Mouse (Mus musculus) forebrain, embryonic 13.5 days (tissue): ENCODE results near the gene Hmgcl. TPM values are rescaled to one million over a fixed set of nuclear protein-coding genes. Genes with fewer than 3 reads are reported as not detected.

Experiments
- ATAC-seq: fragments of 200-750 bp; cut with Nextera tagmentation; 2 replicates; pipeline ENCODE4 v1.8.0; 2017
- H3K27ac ChIP-seq: fragments of 300-500 bp; sonication (generic); 2 replicates; pipeline ENCODE4 v1.5.1; 2015; ENCODE audit warnings: inconsistent platforms, mild to moderate bottlenecking, moderate library complexity
- H3K27me3 ChIP-seq: fragments of 300-500 bp; sonication (generic); 2 replicates; pipeline ENCODE4 v1.6.1; 2015; ENCODE audit warnings: mild to moderate bottlenecking, inconsistent platforms
- H3K36me3 ChIP-seq: fragments of 300-500 bp; sonication (generic); 2 replicates; pipeline ENCODE4 v1.6.1; 2015; ENCODE audit warnings: mild to moderate bottlenecking, inconsistent platforms; ENCODE audit not compliant: poor library complexity, severe bottlenecking
- H3K4me1 ChIP-seq: fragments of 300-500 bp; sonication (generic); 2 replicates; pipeline ENCODE4 v1.6.1; 2015; ENCODE audit warnings: inconsistent platforms
- H3K4me2 ChIP-seq: fragments of 300-500 bp; sonication (generic); 2 replicates; pipeline ENCODE4 v1.6.1; 2015; ENCODE audit warnings: inconsistent platforms, mild to moderate bottlenecking, moderate library complexity
- H3K4me3 ChIP-seq: fragments of 300-500 bp; sonication (generic); 2 replicates; pipeline ENCODE4 v1.5.1; 2015; ENCODE audit warnings: mild to moderate bottlenecking, inconsistent platforms
- H3K9ac ChIP-seq: fragments of 300-500 bp; sonication (generic); 2 replicates; pipeline ENCODE4 v1.6.1; 2015; ENCODE audit warnings: mild to moderate bottlenecking, inconsistent platforms
- H3K9me3 ChIP-seq: fragments of 300-500 bp; sonication (generic); replicated peaks from 2 replicates; pipeline ENCODE4 v1.6.1; 2016; ENCODE audit warnings: inconsistent platforms
- WGBS: fragments of 180-500 bp; shearing (Covaris S2); methylation state at CpG from one replicate; pipeline ENCODE4 v1.1.7; 2015; 5-methylcytosine and 5-hydroxymethylcytosine counted together
- polyA plus RNA-seq: library from polyadenylated mRNA; unstranded; fragments of >200 nt; fragmentation: Nextera tagmentation; extraction: Ambion mirVana; gene quantifications from 2 replicates; pipeline ENCODE4 v1.2.1, GENCODE M21; 2015

The Hmgcl gene
- polyA plus RNA-seq, result 56.2 and 57.1 TPM in 2 replicates

GRCm38 (mm10) chr4:135946278-135946658 lies at the start of gene Hmgcl:
Hmgcl (plus strand) TSS chr4:135946448.
- ATAC-seq, result peak; percentile 96
- no peaks in the 10 kb centered on the region for H3K27me3 ChIP-seq
- peak within 1 kb of the TSS; percentile 79 for H3K4me3 ChIP-seq
- under 1% methylated on average over 23 of the region's 23 CpGs for WGBS
- peak within 1 kb of the TSS; percentile 84 for H3K4me2 ChIP-seq
- peaks cover 12% of the 10 kb centered on the region for H3K36me3 ChIP-seq
- H3K4me1 ChIP-seq, result peaks cover 12% of the 10 kb centered on the region
- peak within 1 kb of the TSS; percentile 64 for H3K27ac ChIP-seq
- H3K9ac ChIP-seq, result peak within 1 kb of the TSS; percentile 80
- H3K9me3 ChIP-seq, result 0 out of 2 replicates have a peak, but pooled peaks cover under 1% of the 10 kb centered on the region

- no peaks in the 10 kb centered on the region for H3K4me1 ChIP-seq
Measured at GRCm38 (mm10) chr4:135898380-135899049, 47.7 kb upstream of the Hmgcl start.

GRCm38 (mm10) chr4:135899050-135899448 lies 47.2 kb upstream of the Hmgcl start:
- Histone ChIP-seq H3K27me3 (no peaks in the 10 kb centered on the region), H3K9me3 (no peaks in the 10 kb centered on the region), H3K4me3 (no peak overlapping the region), H3K27ac (no peak overlapping the region), H3K4me1 (no peaks in the 10 kb centered on the region), H3K9ac (no peak overlapping the region), H3K36me3 (no peaks in the 10 kb centered on the region), H3K4me2 (no peak overlapping the region)
- WGBS, result 91% methylated on average over 7 of the region's 7 CpGs
- ATAC-seq, result no peak

More at GRCm38 (mm10) chr4:135898380-135899049, 47.7 kb upstream of the Hmgcl start:
- no peak overlapping the region for H3K9ac ChIP-seq
- no peaks in the 10 kb centered on the region for H3K27me3 ChIP-seq
- no peaks in the 10 kb centered on the region for H3K36me3 ChIP-seq
- no peak for ATAC-seq
- no peaks in the 10 kb centered on the region for H3K9me3 ChIP-seq
- no peak overlapping the region for H3K4me3 ChIP-seq
- H3K4me2 ChIP-seq, result no peak overlapping the region
- no peak overlapping the region for H3K27ac ChIP-seq
- 80% methylated on average over 9 of the region's 9 CpGs for WGBS

DNA sequence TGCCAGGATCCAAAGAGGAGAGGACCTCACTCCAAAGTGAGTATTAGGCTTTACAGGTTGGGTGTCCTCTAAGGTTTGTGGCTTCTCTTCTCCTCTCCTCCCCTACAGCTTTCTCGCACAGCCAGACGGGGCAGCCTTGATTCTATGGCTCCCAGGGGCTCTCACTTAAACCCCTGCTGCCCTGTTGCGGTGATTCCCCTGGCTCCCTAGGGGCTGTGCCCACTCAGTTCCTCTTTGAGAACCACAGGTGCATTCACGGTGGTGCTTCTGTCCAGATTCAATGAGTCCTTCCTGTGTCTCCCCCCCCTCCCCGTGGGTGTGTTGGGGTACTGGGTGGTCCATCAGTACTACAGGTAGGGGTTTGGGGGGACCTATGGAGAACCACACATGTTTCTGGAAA lies 46.2 kb upstream of the Hmgcl start:
- H3K27me3 ChIP-seq, result no peaks in the 10 kb centered on the region
- no peak overlapping the region for H3K4me3 ChIP-seq
- H3K27ac ChIP-seq, result no peak overlapping the region
- no peak for ATAC-seq
- H3K9me3 ChIP-seq, result no peaks in the 10 kb centered on the region
- no peaks in the 10 kb centered on the region for H3K36me3 ChIP-seq
- no peak overlapping the region for H3K4me2 ChIP-seq
- H3K4me1 ChIP-seq, result no peaks in the 10 kb centered on the region
- no peak overlapping the region for H3K9ac ChIP-seq
- WGBS, result 90% methylated on average over 5 of the region's 5 CpGs

DNA sequence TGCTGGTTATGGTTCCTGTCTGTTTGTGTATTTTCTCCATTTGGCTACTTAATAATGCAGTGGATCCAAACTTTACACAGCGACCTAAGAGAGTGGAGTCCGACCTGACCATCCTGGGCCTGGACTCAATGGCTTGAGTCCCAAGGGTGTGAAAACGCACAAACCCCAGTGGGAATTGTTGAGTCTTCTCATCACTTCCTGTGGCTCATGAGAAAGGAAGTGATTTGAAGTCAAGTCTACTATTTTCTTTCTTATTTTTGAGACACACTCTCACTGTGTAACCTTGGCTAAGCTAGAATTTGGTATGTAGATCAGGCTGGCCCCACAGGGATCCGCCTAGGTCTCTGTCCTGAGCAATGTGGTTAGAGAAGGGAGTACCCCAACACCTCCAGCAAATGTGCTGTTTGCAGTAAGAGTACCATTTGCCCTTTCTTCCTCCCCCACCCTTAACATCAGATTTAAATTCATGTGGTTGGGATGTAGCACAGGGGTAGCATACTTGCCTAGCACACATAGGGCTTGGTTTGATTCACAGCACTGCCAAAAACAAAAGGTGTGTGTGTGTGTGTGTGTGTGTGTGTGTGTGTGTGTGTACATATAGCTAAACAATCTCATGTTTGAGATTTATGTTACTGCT lies 43.5 kb upstream of the Hmgcl start:
- H3K36me3 ChIP-seq, result no peaks in the 10 kb centered on the region
- no peaks in the 10 kb centered on the region for H3K9me3 ChIP-seq
- ATAC-seq, result no peak
- no peaks in the 10 kb centered on the region for H3K27me3 ChIP-seq
- no peak overlapping the region for H3K4me3 ChIP-seq
- no peak overlapping the region for H3K4me2 ChIP-seq
- H3K27ac ChIP-seq, result no peak overlapping the region
- H3K4me1 ChIP-seq, result no peaks in the 10 kb centered on the region
- H3K9ac ChIP-seq, result no peak overlapping the region
- 94% methylated on average over 4 of the region's 4 CpGs for WGBS

- H3K27me3 ChIP-seq, result no peaks in the 10 kb centered on the region
- H3K4me3 ChIP-seq, result no peak overlapping the region
- ATAC-seq, result no peak
- 68% methylated on average over 1 of the region's 1 CpGs for WGBS
- no peak overlapping the region for H3K4me2 ChIP-seq
- no peak overlapping the region for H3K9ac ChIP-seq
- no peaks in the 10 kb centered on the region for H3K9me3 ChIP-seq
- H3K36me3 ChIP-seq, result no peaks in the 10 kb centered on the region
- H3K27ac ChIP-seq, result no peak overlapping the region
- no peaks in the 10 kb centered on the region for H3K4me1 ChIP-seq
Measured at GRCm38 (mm10) chr4:135904810-135905209, 41.4 kb upstream of the Hmgcl start.

- H3K9ac ChIP-seq, result no peak overlapping the region
- no peaks in the 10 kb centered on the region for H3K9me3 ChIP-seq
- H3K4me3 ChIP-seq, result no peak overlapping the region
- WGBS, result 86% methylated on average over 3 of the region's 3 CpGs
- no peak overlapping the region for H3K27ac ChIP-seq
- ATAC-seq, result no peak
- no peaks in the 10 kb centered on the region for H3K36me3 ChIP-seq
- no peak overlapping the region for H3K4me2 ChIP-seq
- no peaks in the 10 kb centered on the region for H3K27me3 ChIP-seq
- no peaks in the 10 kb centered on the region for H3K4me1 ChIP-seq
Measured at GRCm38 (mm10) chr4:135906633-135907032, 39.6 kb upstream of the Hmgcl start.

DNA sequence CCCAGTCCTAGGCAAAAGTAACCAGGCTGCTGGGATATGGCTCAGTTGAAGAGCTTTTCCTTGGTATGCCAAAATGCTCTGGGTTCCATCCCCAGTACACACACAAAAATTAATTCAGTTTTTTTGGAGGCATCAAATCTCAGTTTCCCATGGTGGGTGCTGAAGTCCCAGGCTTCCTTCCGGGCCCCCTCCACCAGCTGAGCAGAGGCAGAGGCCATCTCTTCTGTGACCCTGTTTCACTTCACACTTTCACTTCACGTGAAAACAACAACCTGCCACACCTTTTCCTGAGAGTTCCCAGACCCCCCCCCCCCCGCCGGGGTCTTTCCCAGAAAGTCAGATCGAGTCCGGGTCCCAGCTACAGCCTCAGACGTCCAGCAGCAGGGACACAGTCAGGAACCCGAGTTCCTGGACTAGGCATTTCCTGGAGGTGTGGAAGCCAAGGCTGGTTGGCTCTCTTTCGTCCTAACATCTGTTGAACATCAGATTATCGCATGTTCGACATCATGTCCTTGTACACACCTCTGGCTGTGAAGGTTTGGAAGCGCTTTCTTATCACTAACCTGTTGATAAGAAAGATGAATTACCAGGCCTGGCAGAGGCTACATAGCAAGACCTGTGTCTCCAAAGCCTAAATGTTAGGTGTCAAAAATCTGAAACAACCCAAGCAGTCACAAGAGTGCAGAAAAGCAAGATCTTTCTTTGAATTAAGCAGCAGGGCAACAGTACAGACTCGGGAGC lies 36.8 kb upstream of the Hmgcl start:
- Histone ChIP-seq H3K9me3 (no peaks in the 10 kb centered on the region), H3K4me3 (no peak overlapping the region), H3K4me2 (no peak overlapping the region), H3K27me3 (no peaks in the 10 kb centered on the region), H3K27ac (no peak overlapping the region), H3K9ac (no peak overlapping the region), H3K4me1 (0 out of 2 replicates have a peak, but pooled peaks cover 7% of the 10 kb centered on the region), H3K36me3 (no peaks in the 10 kb centered on the region)
- WGBS, result 77% methylated on average over 13 of the region's 13 CpGs
- ATAC-seq, result no peak

GRCm38 (mm10) chr4:135911531-135911930 lies 34.7 kb upstream of the Hmgcl start:
- Histone ChIP-seq H3K27ac (no peak overlapping the region), H3K4me2 (no peak overlapping the region)
- no peak for ATAC-seq

DNA sequence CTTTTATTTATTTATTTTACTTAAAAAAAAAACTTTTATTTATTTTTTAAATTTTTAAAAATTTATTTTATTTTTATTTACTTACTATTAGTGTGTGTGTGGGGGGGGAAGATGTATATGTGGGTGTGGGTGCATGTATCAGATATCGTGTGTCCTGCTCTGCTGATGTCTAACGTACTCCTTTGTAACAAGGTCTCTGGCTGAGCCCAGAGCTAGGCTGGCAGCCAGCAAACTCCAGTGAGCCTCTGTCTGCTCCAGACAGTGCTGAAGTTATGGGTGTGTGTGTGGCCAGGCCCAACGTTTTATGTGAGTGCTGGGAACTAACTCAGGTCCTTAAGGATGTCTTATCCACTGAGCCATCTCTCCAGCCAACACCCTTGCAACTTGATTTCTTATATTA lies 34.1 kb upstream of the Hmgcl start:
- no peak for ATAC-seq
- Histone ChIP-seq H3K4me2 (no peak overlapping the region), H3K27ac (no peak overlapping the region)

More at GRCm38 (mm10) chr4:135911531-135911930, 34.7 kb upstream of the Hmgcl start:
- Histone ChIP-seq H3K4me3 (no peak overlapping the region), H3K9ac (no peak overlapping the region), H3K4me1 (0 out of 2 replicates have a peak, but pooled peaks cover 7% of the 10 kb centered on the region), H3K9me3 (no peaks in the 10 kb centered on the region), H3K27me3 (no peaks in the 10 kb centered on the region), H3K36me3 (no peaks in the 10 kb centered on the region)
- 68% methylated on average over 7 of the region's 7 CpGs for WGBS

DNA sequence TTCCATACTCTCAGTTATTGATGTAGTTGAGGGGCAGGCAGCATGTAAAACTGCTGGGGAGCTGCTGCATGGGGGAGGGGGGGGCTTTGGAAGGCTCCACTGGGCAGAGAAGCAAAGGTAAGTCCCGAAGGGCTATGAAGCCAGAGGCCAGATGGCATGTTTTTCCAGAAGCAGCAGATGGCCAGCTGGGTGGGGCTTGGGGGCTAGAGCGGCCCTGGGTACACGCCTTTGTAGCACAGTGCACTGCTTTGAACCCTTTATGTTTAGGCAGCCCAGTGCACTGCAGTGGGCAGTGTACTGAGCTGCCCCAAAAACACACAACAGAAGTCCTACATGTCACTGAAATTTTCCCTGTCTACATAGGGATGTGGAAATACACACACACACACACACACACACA lies 33.4 kb upstream of the Hmgcl start:
- Histone ChIP-seq H3K4me1 (0 out of 2 replicates have a peak, but pooled peaks cover 7% of the 10 kb centered on the region), H3K27ac (peak overlapping the region; percentile 54), H3K36me3 (no peaks in the 10 kb centered on the region), H3K9ac (no peak overlapping the region), H3K27me3 (no peaks in the 10 kb centered on the region), H3K9me3 (no peaks in the 10 kb centered on the region), H3K4me2 (no peak overlapping the region), H3K4me3 (no peak overlapping the region)
- WGBS, result 60% methylated on average over 3 of the region's 3 CpGs
- peak; percentile 69 for ATAC-seq

More for the DNA sequence above, 34.1 kb upstream of the Hmgcl start:
- no peaks in the 10 kb centered on the region for H3K9me3 ChIP-seq
- H3K36me3 ChIP-seq, result no peaks in the 10 kb centered on the region
- no peak overlapping the region for H3K4me3 ChIP-seq
- no peak overlapping the region for H3K9ac ChIP-seq
- H3K27me3 ChIP-seq, result no peaks in the 10 kb centered on the region
- WGBS, result 61% methylated on average over 3 of the region's 3 CpGs
- 0 out of 2 replicates have a peak, but pooled peaks cover 7% of the 10 kb centered on the region for H3K4me1 ChIP-seq

- Histone ChIP-seq H3K4me3 (no peak overlapping the region), H3K36me3 (no peaks in the 10 kb centered on the region), H3K27me3 (no peaks in the 10 kb centered on the region), H3K4me2 (no peak overlapping the region), H3K4me1 (0 out of 2 replicates have a peak, but pooled peaks cover 7% of the 10 kb centered on the region), H3K27ac (peak overlapping the region; percentile 54), H3K9ac (no peak overlapping the region), H3K9me3 (no peaks in the 10 kb centered on the region)
- no peak for ATAC-seq
- 84% methylated on average over 4 of the region's 4 CpGs for WGBS
Measured at GRCm38 (mm10) chr4:135913433-135913832, 32.8 kb upstream of the Hmgcl start.
